Mouse (Mus musculus) hindbrain, embryonic 16.5 days (tissue): ENCODE results near the gene Ttc12. TPM values are rescaled to one million over a fixed set of nuclear protein-coding genes. Genes with fewer than 3 reads are reported as not detected.

ENCODE experiments used
- ATAC-seq: fragments of 200-750 bp; cut with Nextera tagmentation; 2 replicates; pipeline ENCODE4 v1.8.0; 2017; ENCODE audit warnings: moderate TSS enrichment, moderate library complexity
- H3K27ac ChIP-seq: fragments of 300-500 bp; sonication (generic); 2 replicates; pipeline ENCODE4 v1.5.1; 2014; ENCODE audit warnings: low read depth, mild to moderate bottlenecking, control low read depth, low read length, moderate library complexity
- H3K27me3 ChIP-seq: fragments of 300-500 bp; sonication (generic); replicated peaks from 2 replicates; pipeline ENCODE4 v1.6.1; 2014; ENCODE audit warnings: low read length; ENCODE audit not compliant: control insufficient read depth, insufficient read depth
- H3K36me3 ChIP-seq: fragments of 300-500 bp; sonication (generic); 2 replicates; pipeline ENCODE4 v1.6.1; 2014; ENCODE audit warnings: mild to moderate bottlenecking, low read length, moderate library complexity, mixed read lengths; ENCODE audit not compliant: control insufficient read depth, insufficient read depth
- H3K4me1 ChIP-seq: fragments of 300-500 bp; sonication (generic); 2 replicates; pipeline ENCODE4 v1.6.1; 2014; ENCODE audit warnings: low read depth, low read length; ENCODE audit not compliant: control insufficient read depth, insufficient read depth
- H3K4me2 ChIP-seq: fragments of 300-500 bp; sonication (generic); 2 replicates; pipeline ENCODE4 v1.6.1; 2014; ENCODE audit warnings: mild to moderate bottlenecking, low read length, control low read depth, moderate library complexity
- H3K4me3 ChIP-seq: fragments of 300-500 bp; sonication (generic); 2 replicates; pipeline ENCODE4 v1.5.1; 2014; ENCODE audit warnings: mild to moderate bottlenecking, low read length, control low read depth, moderate library complexity
- H3K9ac ChIP-seq: fragments of 300-500 bp; sonication (generic); 2 replicates; pipeline ENCODE4 v1.6.1; 2014; ENCODE audit warnings: low read depth, mild to moderate bottlenecking, control low read depth, low read length, moderate library complexity
- H3K9me3 ChIP-seq: fragments of 300-500 bp; sonication (generic); 2 replicates; pipeline ENCODE4 v1.6.1; 2014; ENCODE audit warnings: mild to moderate bottlenecking, low read length, moderate library complexity; ENCODE audit not compliant: control insufficient read depth
- WGBS: fragments of 180-500 bp; shearing (Covaris S2); extraction: QIAGEN DNeasy Blood & Tissue Kit; methylation state at CpG from one replicate; pipeline ENCODE4 v1.1.7; 2014; 5-methylcytosine and 5-hydroxymethylcytosine counted together
- polyA plus RNA-seq: library from polyadenylated mRNA; unstranded; fragments of >200 nt; fragmentation: Nextera tagmentation; extraction: Ambion mirVana; gene quantifications from 2 replicates; pipeline ENCODE4 v1.2.1, GENCODE M21; 2015

Gene Ttc12
- polyA plus RNA-seq, 1 experiment from 2014 or later: 2.6 TPM

- H3K27me3 ChIP-seq: no peaks in the 10 kb centered on the region
- no peak overlapping the region for H3K27ac ChIP-seq
- H3K4me2 ChIP-seq: no peak overlapping the region
- no peak for ATAC-seq
- WGBS: 61% methylated on average over 5 of the region's 5 CpGs
- peaks cover 41% of the 10 kb centered on the region for H3K36me3 ChIP-seq
- no peak overlapping the region for H3K9ac ChIP-seq
- no peaks in the 10 kb centered on the region for H3K9me3 ChIP-seq
- no peak overlapping the region for H3K4me3 ChIP-seq
- no peaks in the 10 kb centered on the region for H3K4me1 ChIP-seq
Measured at GRCm38 (mm10) chr9:49504658-49505057, 18.6 kb upstream of the Ttc12 start.

DNA sequence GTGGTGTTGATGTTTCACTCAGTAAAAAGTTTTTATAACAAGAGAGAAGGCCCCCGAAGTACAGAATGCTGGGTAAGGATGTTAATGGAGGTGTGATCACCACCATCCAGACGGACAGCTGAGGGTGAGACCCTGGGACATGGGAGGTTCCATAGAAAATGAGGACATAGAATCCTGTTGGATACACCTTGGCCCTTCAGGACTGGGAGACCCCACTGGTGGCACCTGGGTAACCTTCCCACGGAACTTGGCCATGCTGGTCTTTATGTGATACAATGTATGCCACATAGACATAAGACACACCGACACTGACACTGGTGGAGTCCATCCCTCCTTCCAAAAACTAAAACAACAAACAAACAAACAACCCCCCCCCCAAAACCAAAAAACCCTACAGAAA, 16.2 kb upstream of the Ttc12 start:
- H3K4me3 ChIP-seq: no peak overlapping the region
- no peaks in the 10 kb centered on the region for H3K4me1 ChIP-seq
- peaks cover 21% of the 10 kb centered on the region for H3K36me3 ChIP-seq
- H3K27ac ChIP-seq: no peak overlapping the region
- H3K9ac ChIP-seq: no peak overlapping the region
- 95% methylated on average over 4 of the region's 4 CpGs for WGBS
- H3K27me3 ChIP-seq: no peaks in the 10 kb centered on the region
- H3K4me2 ChIP-seq: no peak overlapping the region
- ATAC-seq: no peak
- H3K9me3 ChIP-seq: no peaks in the 10 kb centered on the region

DNA sequence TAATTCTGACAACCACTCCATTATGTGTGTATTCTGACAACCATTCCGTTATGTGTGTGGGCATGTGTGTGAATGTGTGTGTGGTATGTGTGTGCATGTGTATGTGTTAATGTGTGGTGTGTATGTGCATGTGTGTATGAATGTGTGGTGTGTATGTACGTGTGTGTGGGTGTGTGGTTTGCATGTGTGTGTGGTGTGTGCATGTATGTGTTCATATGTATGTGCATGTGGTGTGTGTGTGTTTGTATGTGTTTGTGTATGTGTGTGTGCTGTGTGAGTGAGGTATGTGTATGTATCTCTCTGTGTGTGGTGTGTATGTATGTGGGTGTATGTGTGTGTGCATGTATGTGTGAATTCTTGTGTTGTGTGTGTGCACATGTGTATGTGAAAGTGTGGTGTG, 13.9 kb upstream of the Ttc12 start:
- Histone ChIP-seq H3K4me3 (no peak overlapping the region), H3K27me3 (no peaks in the 10 kb centered on the region), H3K27ac (no peak overlapping the region), H3K4me2 (no peak overlapping the region), H3K9ac (no peak overlapping the region), H3K9me3 (no peaks in the 10 kb centered on the region), H3K4me1 (no peaks in the 10 kb centered on the region), H3K36me3 (peaks cover 8% of the 10 kb centered on the region)
- WGBS: 94% methylated on average over 2 of the region's 2 CpGs
- ATAC-seq: no peak

DNA sequence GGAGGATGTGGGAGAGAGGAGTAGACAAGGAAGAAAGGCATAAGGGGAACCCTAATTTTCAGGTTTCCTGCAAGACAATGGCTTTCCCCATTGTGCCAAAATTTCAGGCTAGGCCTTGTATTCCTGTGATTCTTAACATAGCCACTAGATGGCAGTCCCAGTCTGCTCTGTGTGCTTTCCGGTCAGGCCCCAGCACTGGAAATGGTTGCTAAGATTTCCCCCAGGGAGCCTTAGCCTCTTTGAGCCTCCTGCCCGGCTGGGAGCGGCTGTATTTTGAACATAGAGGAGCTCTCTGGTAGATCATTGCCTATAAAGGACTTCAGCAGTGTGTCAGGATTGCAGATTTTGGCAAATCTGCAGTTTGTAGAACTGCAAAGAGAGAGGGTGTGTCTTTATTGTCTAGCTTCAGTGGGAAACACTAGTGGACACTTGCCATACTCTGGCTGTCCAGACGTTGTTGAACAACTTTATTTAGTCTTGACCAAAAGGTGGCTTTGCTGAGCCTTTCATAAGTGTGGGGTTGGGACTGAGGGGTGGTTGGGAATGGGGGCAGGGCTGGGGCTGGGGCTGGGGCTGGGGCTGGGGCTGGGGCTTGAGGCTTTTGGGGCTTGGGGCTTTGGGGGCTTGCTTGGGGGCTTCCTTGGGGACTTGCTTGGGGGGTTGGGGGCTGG, 8.1 kb upstream of the Ttc12 start:
- H3K9ac ChIP-seq: 0 out of 2 replicates have a peak overlapping the region, but pooled peaks have one; percentile 8
- no peak overlapping the region for H3K4me3 ChIP-seq
- WGBS: 2% methylated on average over 4 of the region's 4 CpGs
- no peak overlapping the region for H3K4me2 ChIP-seq
- peak; percentile 83 for ATAC-seq
- H3K27me3 ChIP-seq: no peaks in the 10 kb centered on the region
- H3K27ac ChIP-seq: no peak overlapping the region
- no peaks in the 10 kb centered on the region for H3K9me3 ChIP-seq
- no peaks in the 10 kb centered on the region for H3K36me3 ChIP-seq
- H3K4me1 ChIP-seq: peaks cover 1% of the 10 kb centered on the region; the same call in 1 of the 2 replicates

GRCm38 (mm10) chr9:49490609-49491008, 4.6 kb upstream of the Ttc12 start:
- Histone ChIP-seq H3K36me3 (no peaks in the 10 kb centered on the region), H3K4me3 (no peak overlapping the region), H3K4me1 (peaks cover 10% of the 10 kb centered on the region), H3K9me3 (no peaks in the 10 kb centered on the region), H3K27ac (no peak overlapping the region), H3K27me3 (peaks cover 4% of the 10 kb centered on the region; the same call in 1 of the 2 replicates), H3K4me2 (no peak overlapping the region), H3K9ac (no peak overlapping the region)
- ATAC-seq: no peak
- WGBS: 83% methylated on average over 4 of the region's 4 CpGs

DNA sequence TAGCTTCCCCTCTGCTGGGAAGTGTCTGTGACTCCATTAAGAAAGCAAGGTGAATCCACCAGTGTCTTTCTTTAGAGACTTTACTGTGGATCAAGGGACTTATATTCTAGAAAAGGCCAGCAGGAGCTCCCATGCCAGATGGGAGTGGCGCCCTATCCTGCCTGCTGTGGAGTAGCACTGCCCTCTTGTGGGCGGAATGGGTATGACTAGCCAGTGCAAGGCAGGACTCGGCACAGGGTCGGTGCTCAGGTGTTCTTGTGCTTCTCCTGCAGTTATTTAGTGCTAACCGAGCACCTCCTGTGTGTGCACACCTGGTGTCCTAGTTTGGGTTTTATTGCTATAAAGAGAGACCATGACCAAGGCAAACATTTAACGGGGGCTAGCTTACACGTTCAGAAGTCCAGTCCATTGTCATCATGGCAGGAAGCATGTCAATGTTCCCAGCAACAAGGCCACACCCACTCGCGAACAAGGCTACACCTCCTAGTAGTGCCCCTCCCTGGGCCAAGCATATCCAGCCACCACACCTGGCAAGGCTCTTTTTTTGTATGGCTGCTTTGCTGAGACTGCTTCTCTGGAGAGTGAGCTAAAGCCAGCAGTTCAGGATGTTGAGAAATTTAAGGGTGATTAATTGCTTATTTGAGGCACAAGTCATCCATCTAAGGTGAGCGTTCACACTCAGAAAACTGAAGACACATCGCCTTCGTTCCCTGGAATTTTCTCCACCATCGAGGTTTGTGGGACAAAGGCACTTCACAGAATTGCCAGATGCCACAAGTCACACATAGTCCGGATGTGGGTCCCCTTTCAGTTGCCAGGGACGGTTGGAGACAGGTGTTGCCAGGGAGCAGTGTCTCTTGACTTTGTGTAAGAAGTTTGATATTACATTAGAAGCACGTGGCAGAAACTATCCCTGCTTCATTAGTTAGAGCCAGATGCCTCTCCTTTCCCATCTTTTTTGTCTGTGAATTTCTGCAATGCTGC, 3.2 kb upstream of the Ttc12 start:
- no peaks in the 10 kb centered on the region for H3K9me3 ChIP-seq
- WGBS: 35% methylated on average over 16 of the region's 16 CpGs
- no peak overlapping the region for H3K4me3 ChIP-seq
- no peaks in the 10 kb centered on the region for H3K36me3 ChIP-seq
- peaks cover 13% of the 10 kb centered on the region for H3K4me1 ChIP-seq
- peak overlapping the region; percentile 39; the same call in 1 of the 2 replicates for H3K9ac ChIP-seq
- ATAC-seq: peak; percentile 65
- peak overlapping the region; percentile 41 for H3K4me2 ChIP-seq
- H3K27ac ChIP-seq: no peak overlapping the region
- H3K27me3 ChIP-seq: peaks cover 4% of the 10 kb centered on the region; the same call in 1 of the 2 replicates

- WGBS: 84% methylated on average over 7 of the region's 7 CpGs
- H3K9me3 ChIP-seq: no peaks in the 10 kb centered on the region
- ATAC-seq: no peak
Measured at GRCm38 (mm10) chr9:49488258-49488657, 2.2 kb upstream of the Ttc12 start.

GRCm38 (mm10) chr9:49487657-49487943, 1.6 kb upstream of the Ttc12 start:
- WGBS: 90% methylated on average over 6 of the region's 6 CpGs
- Histone ChIP-seq H3K4me1 (peaks cover 13% of the 10 kb centered on the region), H3K4me3 (no peak overlapping the region), H3K9ac (no peak overlapping the region), H3K27ac (no peak overlapping the region), H3K9me3 (no peaks in the 10 kb centered on the region), H3K27me3 (peaks cover 4% of the 10 kb centered on the region; the same call in 1 of the 2 replicates), H3K36me3 (no peaks in the 10 kb centered on the region), H3K4me2 (no peak overlapping the region)
- no peak for ATAC-seq

More at GRCm38 (mm10) chr9:49488258-49488657, 2.2 kb upstream of the Ttc12 start:
- peaks cover 13% of the 10 kb centered on the region for H3K4me1 ChIP-seq
- no peak overlapping the region for H3K4me2 ChIP-seq
- H3K4me3 ChIP-seq: no peak overlapping the region
- no peak overlapping the region for H3K9ac ChIP-seq
- H3K27me3 ChIP-seq: peaks cover 4% of the 10 kb centered on the region; the same call in 1 of the 2 replicates
- H3K36me3 ChIP-seq: no peaks in the 10 kb centered on the region
- no peak overlapping the region for H3K27ac ChIP-seq
